Mouse (Mus musculus): ENCODE measurements around the gene Lfng. TPM values are rescaled to one million over a fixed set of nuclear protein-coding genes. Genes with fewer than 3 reads are reported as not detected.

Lfng gene
- polyA plus RNA-seq, 2 experiments, result 19.2 to 38.9 TPM

DNA sequence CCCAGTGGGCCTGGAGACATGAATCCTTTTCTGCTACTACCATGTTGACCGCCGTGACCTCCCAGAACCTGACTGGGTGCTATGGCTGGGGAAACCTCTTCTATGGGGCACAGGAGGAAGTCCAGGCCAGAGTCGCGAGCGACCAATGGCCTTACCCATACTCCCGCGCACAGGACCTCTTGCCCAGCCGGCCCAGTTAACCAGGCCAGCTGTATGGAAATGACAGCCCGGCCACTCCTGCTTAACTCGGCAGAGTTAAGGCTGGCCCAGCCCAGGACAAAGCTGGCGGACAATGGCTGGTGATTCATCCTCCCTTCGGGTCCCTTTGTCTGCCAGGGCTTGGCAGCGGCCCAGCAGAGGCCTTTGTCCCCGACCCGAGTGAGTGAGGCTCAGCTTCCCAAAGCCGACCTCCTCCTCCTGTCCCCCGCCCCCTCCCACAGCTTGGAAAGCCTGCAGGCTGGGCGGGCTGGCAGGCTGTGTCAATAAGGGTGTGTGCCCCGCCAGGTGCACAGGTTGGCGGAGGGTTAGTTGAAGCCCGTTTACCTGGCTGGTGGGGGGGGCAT lies 4.0 kb downstream of the Lfng start:
- DNase-seq (ENCODE audit: low spot score), result peak; percentile 72
- 10% methylated on average over 21 of the region's 21 CpGs for WGBS
- Histone ChIP-seq H3K4me3 (replicated peaks; ENCODE audit: low read length) (peak overlapping the region; percentile 40), H3K4me2 (replicated peaks; ENCODE audit: low read depth, low read length, severe bottlenecking) (peak overlapping the region; percentile 91), H3K36me3 (ENCODE audit: control insufficient read depth, insufficient read depth, low read length) (peaks cover 15% of the 10 kb centered on the region), H3K27ac (replicated peaks; ENCODE audit: low read depth, low read length) (peak overlapping the region; percentile 76), H3K9ac (ENCODE audit: low read depth, low read length, severe bottlenecking) (peak overlapping the region; percentile 50), H3K9me3 (ENCODE audit: control insufficient read depth, low read length) (no peaks in the 10 kb centered on the region), H3K27me3 (ENCODE audit: control insufficient read depth, insufficient read depth, low read length) (peaks cover 47% of the 10 kb centered on the region), H3K4me1 (ENCODE audit: control insufficient read depth, insufficient read depth, low read length) (peaks cover 49% of the 10 kb centered on the region)
- ATAC-seq (ENCODE audit: low FRiP score, low read depth), result no peak
- TF ChIP-seq POLR2A (IDR thresholded peaks at IDR 0.05; ENCODE audit: borderline replicate concordance, extremely low read depth, insufficient read depth, insufficient read length), result no peak

GRCm38 (mm10) chr5:140611611-140612185 lies 4.6 kb downstream of the Lfng start:
- no peak for TF ChIP-seq POLR2A (IDR thresholded peaks at IDR 0.05; ENCODE audit: borderline replicate concordance, extremely low read depth, insufficient read depth, insufficient read length)
- no peaks in the 10 kb centered on the region for H3K9me3 ChIP-seq (ENCODE audit: control insufficient read depth, low read length)
- H3K9ac ChIP-seq (ENCODE audit: low read depth, low read length, severe bottlenecking), result peak overlapping the region; percentile 16; the same call in 1 of the 2 replicates
- no peak for DNase-seq (ENCODE audit: low spot score)
- 26% methylated on average over 13 of the region's 15 CpGs for WGBS
- peaks cover 43% of the 10 kb centered on the region for H3K4me1 ChIP-seq (ENCODE audit: control insufficient read depth, insufficient read depth, low read length)
- H3K27me3 ChIP-seq (ENCODE audit: control insufficient read depth, insufficient read depth, low read length), result peaks cover 41% of the 10 kb centered on the region
- H3K4me2 ChIP-seq (replicated peaks; ENCODE audit: low read depth, low read length, severe bottlenecking), result peak overlapping the region; percentile 91
- peak overlapping the region; percentile 40 for H3K4me3 ChIP-seq (replicated peaks; ENCODE audit: low read length)
- peaks cover 15% of the 10 kb centered on the region for H3K36me3 ChIP-seq (ENCODE audit: control insufficient read depth, insufficient read depth, low read length)
- H3K27ac ChIP-seq (replicated peaks; ENCODE audit: low read depth, low read length), result no peak overlapping the region; the same call in 1 of the 2 replicates
- no peak for ATAC-seq (ENCODE audit: low FRiP score, low read depth)

GRCm38 (mm10) chr5:140612191-140612590 lies 5.1 kb downstream of the Lfng start:
- WGBS, result 70% methylated on average over 16 of the region's 18 CpGs
- no peak for ATAC-seq (ENCODE audit: low FRiP score, low read depth)
- DNase-seq (ENCODE audit: low spot score), result no peak
- H3K36me3 ChIP-seq (ENCODE audit: control insufficient read depth, insufficient read depth, low read length), result peaks cover 15% of the 10 kb centered on the region
- H3K9ac ChIP-seq (ENCODE audit: low read depth, low read length, severe bottlenecking), result 0 out of 2 replicates have a peak overlapping the region, but pooled peaks have one; percentile 21
- no peak overlapping the region for H3K4me3 ChIP-seq (replicated peaks; ENCODE audit: low read length)
- TF ChIP-seq POLR2A (IDR thresholded peaks at IDR 0.05; ENCODE audit: borderline replicate concordance, extremely low read depth, insufficient read depth, insufficient read length), result no peak
- H3K4me2 ChIP-seq (replicated peaks; ENCODE audit: low read depth, low read length, severe bottlenecking), result peak overlapping the region; percentile 91
- peaks cover 38% of the 10 kb centered on the region for H3K4me1 ChIP-seq (ENCODE audit: control insufficient read depth, insufficient read depth, low read length)
- peaks cover 36% of the 10 kb centered on the region for H3K27me3 ChIP-seq (ENCODE audit: control insufficient read depth, insufficient read depth, low read length)
- H3K27ac ChIP-seq (replicated peaks; ENCODE audit: low read depth, low read length), result no peak overlapping the region
- H3K9me3 ChIP-seq (ENCODE audit: control insufficient read depth, low read length), result no peaks in the 10 kb centered on the region

- peaks cover 28% of the 10 kb centered on the region for H3K4me1 ChIP-seq (ENCODE audit: control insufficient read depth, insufficient read depth, low read length)
- peaks cover 19% of the 10 kb centered on the region; the same call in 1 of the 2 replicates for H3K27me3 ChIP-seq (ENCODE audit: control insufficient read depth, insufficient read depth, low read length)
- no peak overlapping the region for H3K27ac ChIP-seq (replicated peaks; ENCODE audit: low read depth, low read length)
- ATAC-seq (ENCODE audit: low FRiP score, low read depth) (no peak), DNase-seq (ENCODE audit: low spot score) (no peak)
- no peak overlapping the region for H3K4me3 ChIP-seq (replicated peaks; ENCODE audit: low read length)
- TF ChIP-seq POLR2A (IDR thresholded peaks at IDR 0.05; ENCODE audit: borderline replicate concordance, extremely low read depth, insufficient read depth, insufficient read length), result no peak
- no peak overlapping the region for H3K9ac ChIP-seq (ENCODE audit: low read depth, low read length, severe bottlenecking)
- H3K36me3 ChIP-seq (ENCODE audit: control insufficient read depth, insufficient read depth, low read length), result peaks cover 15% of the 10 kb centered on the region
- H3K9me3 ChIP-seq (ENCODE audit: control insufficient read depth, low read length), result no peaks in the 10 kb centered on the region
- WGBS, result 91% methylated on average over 10 of the region's 10 CpGs
- H3K4me2 ChIP-seq (replicated peaks; ENCODE audit: low read depth, low read length, severe bottlenecking), result no peak overlapping the region
Measured at GRCm38 (mm10) chr5:140614141-140614540, 7.0 kb downstream of the Lfng start.

DNA sequence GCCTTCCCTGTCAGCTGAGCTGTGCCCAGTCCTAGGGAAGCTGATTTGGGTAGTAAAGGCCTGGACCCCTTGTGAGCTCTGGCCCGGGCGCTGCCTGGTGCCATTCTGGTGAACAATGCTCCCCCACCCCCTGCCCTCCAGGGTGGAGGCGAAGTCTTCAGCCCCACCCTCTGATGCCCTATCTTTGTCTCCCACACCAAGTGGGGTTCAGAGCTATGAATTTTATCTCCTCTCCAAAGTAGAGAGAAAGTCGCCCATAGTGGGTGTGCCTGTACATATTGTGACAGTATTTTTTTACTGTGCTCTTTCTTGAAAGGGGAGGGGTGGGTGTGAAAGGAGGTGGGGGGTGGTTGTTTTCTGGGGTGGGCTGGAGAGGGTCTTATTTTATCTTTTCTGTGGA lies 7.7 kb downstream of the Lfng start:
- Histone ChIP-seq H3K9me3 (ENCODE audit: control insufficient read depth, low read length) (no peaks in the 10 kb centered on the region), H3K4me2 (replicated peaks; ENCODE audit: low read depth, low read length, severe bottlenecking) (no peak overlapping the region), H3K27me3 (ENCODE audit: control insufficient read depth, insufficient read depth, low read length) (0 out of 2 replicates have a peak, but pooled peaks cover 14% of the 10 kb centered on the region), H3K4me3 (replicated peaks; ENCODE audit: low read length) (no peak overlapping the region), H3K36me3 (ENCODE audit: control insufficient read depth, insufficient read depth, low read length) (peaks cover 15% of the 10 kb centered on the region), H3K9ac (ENCODE audit: low read depth, low read length, severe bottlenecking) (no peak overlapping the region), H3K4me1 (ENCODE audit: control insufficient read depth, insufficient read depth, low read length) (peaks cover 22% of the 10 kb centered on the region), H3K27ac (replicated peaks; ENCODE audit: low read depth, low read length) (no peak overlapping the region)
- ATAC-seq (ENCODE audit: low FRiP score, low read depth), result no peak
- no peak for TF ChIP-seq POLR2A (IDR thresholded peaks at IDR 0.05; ENCODE audit: borderline replicate concordance, extremely low read depth, insufficient read depth, insufficient read length)
- DNase-seq (ENCODE audit: low spot score), result no peak
- WGBS, result 76% methylated on average over 4 of the region's 4 CpGs

All from limb, embryonic 14.5 days (tissue).